16 mouse cellular contexts compared by ENCODE assay signal in genomic region chr17:51209565-51209964, GRCm38 (mm10).
"Had no signal": no experiment of that assay in that cellular context is flagged by ENCODE, and none has a peak within 500 bp of the region (broad histone marks: within the 10 kb centered on the region; RNA-seq: fewer than 3 reads in every experiment).

No protein-coding gene starts in this region.

- H3K4me2 ChIP-seq: limb, embryonic 15.5 days; liver, embryonic 13.5 days; midbrain, embryonic 11.5 days; neural tube, embryonic 13.5 days; stomach, embryonic 15.5 days had no signal

- H3K27ac ChIP-seq: left cerebral cortex, adult 2 months; limb, embryonic 15.5 days; liver, embryonic 13.5 days; neural tube, embryonic 13.5 days; stomach, embryonic 15.5 days had no signal

- H3K4me1 ChIP-seq: limb, embryonic 15.5 days; liver, embryonic 13.5 days; megakaryocyte, embryonic 14.5 days; neural tube, embryonic 13.5 days; stomach, embryonic 15.5 days had no signal

- H3K9ac ChIP-seq: limb, embryonic 15.5 days; liver, embryonic 13.5 days; neural tube, embryonic 13.5 days; stomach, embryonic 15.5 days had no signal

- ATAC-seq: midbrain, embryonic 16.5 days had no signal

- H3K27me3 ChIP-seq: limb, embryonic 15.5 days; liver, embryonic 13.5 days; megakaryocyte, embryonic 14.5 days; neural tube, embryonic 13.5 days; stomach, embryonic 15.5 days had no signal

- H3K4me3 ChIP-seq: left cerebral cortex, adult 2 months; limb, embryonic 15.5 days; liver, embryonic 13.5 days; megakaryocyte, embryonic 14.5 days; neural tube, embryonic 13.5 days; stomach, embryonic 15.5 days had no signal

- DNase-seq: kidney, adult 18-20 months; kidney, postnatal 10 days; kidney, postnatal 4 days; liver, embryonic 13.5 days; lung, adult 18-20 months; right cerebral cortex, adult 18-20 months; right cerebral cortex, postnatal 25 days; thymus, adult 2 months; thymus, postnatal 25 days had no signal

- H3K9me3 ChIP-seq: limb, embryonic 15.5 days; liver, embryonic 13.5 days; megakaryocyte, embryonic 14.5 days; neural tube, embryonic 13.5 days; stomach, embryonic 15.5 days had no signal

- H3K36me3 ChIP-seq: limb, embryonic 15.5 days; liver, embryonic 13.5 days; neural tube, embryonic 13.5 days; stomach, embryonic 15.5 days had no signal
